Mouse (Mus musculus): Measurements from ENCODE around the gene Rnf25.

DNA sequence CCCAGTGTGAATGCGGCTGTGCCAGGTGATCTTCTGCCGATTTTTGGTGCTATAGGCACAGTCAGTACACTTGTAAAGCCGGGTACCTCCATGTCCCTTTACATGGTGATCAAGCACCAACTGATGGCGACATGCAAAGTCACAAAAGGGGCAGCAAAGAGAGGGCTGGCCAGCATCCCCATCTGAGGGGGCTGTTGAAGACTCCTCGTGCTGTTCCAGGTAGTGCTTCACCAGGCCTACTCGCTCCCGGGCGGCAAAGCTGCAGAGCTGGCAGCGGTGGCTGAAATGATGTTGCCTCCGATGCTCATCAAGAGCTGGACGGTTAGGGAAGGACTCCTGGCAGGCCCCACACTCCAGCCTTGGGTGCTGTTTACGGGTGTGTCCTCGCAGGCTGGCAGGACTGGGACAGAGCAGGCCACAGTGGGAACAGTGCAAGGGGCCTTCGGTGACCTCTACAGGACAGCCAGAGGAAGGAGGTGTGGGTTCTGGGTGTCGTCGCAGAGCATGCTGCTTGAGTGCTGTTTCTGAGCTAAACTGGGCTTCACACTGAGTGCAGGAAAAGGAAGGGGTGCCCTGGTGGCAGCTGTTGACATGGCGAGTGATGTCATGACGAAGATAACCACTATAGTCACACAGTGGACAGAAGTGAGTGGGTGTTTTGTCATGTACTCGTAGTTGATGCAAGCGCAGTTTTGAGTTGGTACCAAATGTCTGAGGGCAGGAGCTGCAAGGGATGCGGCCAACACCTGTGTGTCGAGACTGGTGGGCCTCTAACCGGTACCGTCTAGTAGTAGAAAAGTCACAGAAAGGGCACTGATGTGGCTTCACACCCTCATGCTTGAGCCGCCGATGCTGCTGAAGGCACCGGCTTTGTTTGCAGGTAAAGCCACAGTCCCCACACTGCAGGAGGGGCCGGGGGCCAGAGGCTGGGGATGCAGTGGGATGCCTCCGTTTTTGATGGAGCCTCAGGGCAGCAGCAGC, 31.2 kb downstream of the Rnf25 start:
- TF ChIP-seq POLR2A (IDR thresholded peaks at IDR 0.05; ENCODE audit: low read depth, low read length) (no peak), CTCF (IDR thresholded peaks at IDR 0.05; ENCODE audit: extremely low read depth, insufficient read depth, insufficient read length, insufficient replicate concordance) (no peak)

Data from spleen, adult 2 months (tissue).